Mouse (Mus musculus): ENCODE data around the gene Aldh16a1. TPM values are rescaled to one million over a fixed set of nuclear protein-coding genes. Genes with fewer than 3 reads are reported as not detected.
"Not testable (repeated sequence)": the region's sequence is repeated elsewhere in the genome, so short reads cannot be mapped to it uniquely, and the experiment has no call there.

The Aldh16a1 gene
- polyA plus RNA-seq, 1 experiment, result 36.9 TPM

DNA sequence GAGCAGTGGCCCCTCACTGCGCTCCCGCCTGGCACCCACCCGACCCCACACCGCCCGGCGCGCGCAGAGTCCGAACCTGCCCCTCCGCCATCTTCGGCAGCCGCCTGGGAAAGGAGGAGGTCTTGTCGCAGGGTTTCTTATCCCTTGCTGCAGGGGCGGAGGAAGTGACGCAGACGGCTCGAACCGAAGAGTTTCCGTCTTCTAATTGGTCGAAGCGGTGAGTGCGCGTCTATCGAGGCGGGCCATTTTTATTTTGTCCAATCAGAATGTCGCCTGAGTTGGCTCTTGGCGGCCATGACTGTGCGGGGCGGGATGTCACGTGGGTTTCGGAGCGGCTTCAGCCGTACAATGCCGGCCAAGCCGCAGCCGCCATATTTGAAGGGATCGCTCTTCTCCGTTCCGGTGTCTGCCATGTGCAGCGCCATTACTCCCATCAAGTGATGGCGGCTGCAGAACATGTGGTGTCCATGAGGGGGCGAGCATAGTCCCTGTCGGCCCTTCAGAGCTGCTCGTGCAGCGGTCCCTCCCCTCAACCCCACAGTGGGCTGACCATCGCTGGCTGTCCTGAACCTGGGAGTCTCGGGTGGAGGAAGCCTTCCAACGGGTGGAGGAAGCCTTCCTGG lies 25.6 kb downstream of the Aldh16a1 start, which contains the start of gene Rpl13a:
TSS of gene Rpl13a (minus strand) at position 138 of the 623 bp plus-strand sequence.
- Histone ChIP-seq H3K9me3 (replicated peaks; ENCODE audit: control insufficient read depth, insufficient read depth, low read length, poor library complexity, severe bottlenecking) (no peaks in the 10 kb centered on the region), H3K4me1 (ENCODE audit: control insufficient read depth, insufficient read depth, low read length) (no peaks in the 10 kb centered on the region), H3K9ac (ENCODE audit: low read depth, poor library complexity, severe bottlenecking) (peak within 1 kb of the TSS; percentile 99), H3K4me3 (ENCODE audit: low read depth, low read length) (peak within 1 kb of the TSS; percentile 96), H3K27ac (ENCODE audit: insufficient read depth, low read length) (peak within 1 kb of the TSS; percentile 96), H3K27me3 (ENCODE audit: control insufficient read depth, insufficient read depth, low read length, poor library complexity, severe bottlenecking) (no peaks in the 10 kb centered on the region), H3K36me3 (ENCODE audit: control insufficient read depth, insufficient read depth, low read length, poor library complexity, severe bottlenecking) (peaks cover 32% of the 10 kb centered on the region)
- TF ChIP-seq EP300 (IDR thresholded peaks at IDR 0.05; ENCODE audit: insufficient read depth, low read depth, low read length) (peak; percentile 77; the same call in 1 of the 2 replicates), CTCF (IDR thresholded peaks at IDR 0.05; ENCODE audit: low read depth, low read length) (peak; percentile 42), POLR2A (IDR thresholded peaks at IDR 0.05; ENCODE audit: insufficient read depth, low read length) (peak; percentile 64)

DNA sequence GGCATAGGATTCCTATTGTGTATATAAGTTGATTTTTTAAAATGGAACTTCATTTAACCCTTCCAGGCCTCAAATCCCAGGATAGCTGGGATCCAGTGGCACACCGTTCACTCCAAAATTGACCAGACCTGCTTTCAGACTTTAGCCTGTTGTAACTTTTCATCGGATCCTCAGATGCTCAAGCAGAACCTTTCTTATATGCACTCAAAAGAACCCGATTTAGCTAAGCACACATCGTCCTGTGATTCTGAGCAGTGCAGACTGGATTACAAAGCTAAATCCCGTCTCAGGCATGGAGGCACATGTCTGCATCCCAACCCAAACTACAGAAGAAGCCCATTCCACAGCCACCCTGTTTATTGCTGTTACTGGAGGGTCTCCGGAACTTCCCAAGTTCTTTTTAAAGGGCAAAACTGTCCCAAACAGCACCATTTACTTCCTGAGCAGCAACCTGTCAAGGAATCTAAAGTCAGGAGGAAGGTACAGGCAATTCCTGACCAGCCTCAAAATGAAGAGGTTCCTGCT lies 26.6 kb downstream of the Aldh16a1 start:
- TF ChIP-seq POLR2A (IDR thresholded peaks at IDR 0.05; ENCODE audit: insufficient read depth, low read length), result no peak
- TF ChIP-seq CTCF (IDR thresholded peaks at IDR 0.05; ENCODE audit: low read depth, low read length), result no peak
- TF ChIP-seq EP300 (IDR thresholded peaks at IDR 0.05; ENCODE audit: insufficient read depth, low read depth, low read length), result no peak
- H3K4me1 ChIP-seq (ENCODE audit: control insufficient read depth, insufficient read depth, low read length), result no peaks in the 10 kb centered on the region
- peaks cover 40% of the 10 kb centered on the region for H3K36me3 ChIP-seq (ENCODE audit: control insufficient read depth, insufficient read depth, low read length, poor library complexity, severe bottlenecking)
- H3K27me3 ChIP-seq (ENCODE audit: control insufficient read depth, insufficient read depth, low read length, poor library complexity, severe bottlenecking), result no peaks in the 10 kb centered on the region
- peak overlapping the region; percentile 99 for H3K9ac ChIP-seq (ENCODE audit: low read depth, poor library complexity, severe bottlenecking)
- peak overlapping the region; percentile 96 for H3K4me3 ChIP-seq (ENCODE audit: low read depth, low read length)
- H3K9me3 ChIP-seq (replicated peaks; ENCODE audit: control insufficient read depth, insufficient read depth, low read length, poor library complexity, severe bottlenecking), result no peaks in the 10 kb centered on the region
- H3K27ac ChIP-seq (ENCODE audit: insufficient read depth, low read length), result peak overlapping the region; percentile 96

DNA sequence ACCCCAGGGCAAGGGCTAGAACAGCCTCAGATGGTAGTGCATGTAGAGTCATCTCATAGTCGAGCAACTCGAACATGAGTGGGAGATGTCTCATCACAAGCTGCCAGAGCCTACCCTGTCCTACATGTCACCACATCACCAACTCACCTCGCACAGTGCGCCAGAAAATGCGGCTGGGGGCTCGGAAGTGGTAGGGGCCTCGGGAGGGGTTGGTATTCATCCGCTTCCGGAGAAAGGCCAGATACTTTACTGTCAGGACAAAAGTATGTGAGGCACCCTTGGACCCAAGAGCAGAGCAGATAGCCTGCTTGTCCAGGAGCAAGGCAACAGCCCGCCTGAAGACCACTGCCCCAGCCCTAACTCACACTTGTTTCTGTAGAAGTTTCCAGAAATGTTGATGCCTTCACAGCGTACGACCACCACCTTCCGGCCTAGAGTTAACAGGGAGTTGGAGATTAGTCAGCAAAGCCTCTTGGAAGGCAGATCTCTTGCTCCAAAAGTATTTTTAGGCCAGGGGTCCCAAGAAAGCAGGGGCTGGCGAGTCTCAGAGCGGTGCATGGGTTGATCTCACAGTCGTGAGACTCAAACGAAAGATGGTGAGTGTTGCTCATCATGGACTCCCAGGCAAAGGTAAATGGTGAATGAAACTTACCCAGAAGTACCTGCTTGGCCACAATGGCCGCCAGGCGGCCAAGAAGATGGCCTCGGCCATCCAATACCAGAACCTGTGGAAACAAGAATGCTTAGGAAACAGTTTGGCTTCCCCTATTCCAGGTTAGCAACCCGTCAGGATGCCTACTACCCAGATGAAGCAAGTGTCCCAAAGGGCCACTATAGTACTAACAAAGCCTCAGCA lies 27.3 kb downstream of the Aldh16a1 start:
- peaks cover 47% of the 10 kb centered on the region for H3K36me3 ChIP-seq (ENCODE audit: control insufficient read depth, insufficient read depth, low read length, poor library complexity, severe bottlenecking)
- no peaks in the 10 kb centered on the region for H3K4me1 ChIP-seq (ENCODE audit: control insufficient read depth, insufficient read depth, low read length)
- TF ChIP-seq POLR2A (IDR thresholded peaks at IDR 0.05; ENCODE audit: insufficient read depth, low read length) (no peak), EP300 (IDR thresholded peaks at IDR 0.05; ENCODE audit: insufficient read depth, low read depth, low read length) (no peak), CTCF (IDR thresholded peaks at IDR 0.05; ENCODE audit: low read depth, low read length) (no peak)
- H3K9ac ChIP-seq (ENCODE audit: low read depth, poor library complexity, severe bottlenecking), result peak overlapping the region; percentile 99
- peak overlapping the region; percentile 96 for H3K4me3 ChIP-seq (ENCODE audit: low read depth, low read length)
- H3K9me3 ChIP-seq (replicated peaks; ENCODE audit: control insufficient read depth, insufficient read depth, low read length, poor library complexity, severe bottlenecking), result no peaks in the 10 kb centered on the region
- H3K27ac ChIP-seq (ENCODE audit: insufficient read depth, low read length), result peak overlapping the region; percentile 96
- H3K27me3 ChIP-seq (ENCODE audit: control insufficient read depth, insufficient read depth, low read length, poor library complexity, severe bottlenecking), result no peaks in the 10 kb centered on the region

DNA sequence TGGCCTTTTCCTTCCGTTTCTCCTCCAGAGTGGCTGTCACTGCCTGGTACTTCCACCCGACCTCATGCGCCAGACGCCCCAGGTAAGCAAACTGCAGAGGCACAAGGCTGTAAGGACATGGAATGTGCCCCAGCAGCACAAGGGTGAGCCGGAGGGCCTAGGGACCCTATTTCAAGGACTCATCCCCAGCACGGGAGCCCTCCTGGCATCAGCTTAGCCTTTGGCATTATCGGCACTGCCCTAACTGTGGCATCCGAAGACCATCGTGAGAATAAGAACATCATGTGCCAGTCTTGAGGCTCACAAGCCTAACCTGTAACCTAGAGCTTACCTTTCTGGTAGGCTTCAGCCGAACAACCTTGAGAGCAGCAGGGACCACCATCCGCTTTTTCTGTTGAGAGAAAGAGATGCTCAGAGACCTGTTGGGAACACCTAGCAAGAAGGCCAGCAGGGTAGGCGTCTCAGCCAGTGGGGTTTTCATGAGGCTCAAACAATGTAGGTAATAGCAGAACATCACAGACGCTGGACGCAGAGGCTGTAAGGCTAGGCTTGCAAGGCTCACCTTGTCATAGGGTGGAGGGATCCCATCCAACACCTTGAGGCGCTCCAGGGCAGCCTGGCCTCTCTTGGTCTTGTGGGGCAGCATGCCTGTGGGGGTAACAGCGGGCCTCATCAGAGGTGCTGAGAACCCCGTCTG lies 28.1 kb downstream of the Aldh16a1 start:
- peaks cover 2% of the 10 kb centered on the region for H3K4me1 ChIP-seq (ENCODE audit: control insufficient read depth, insufficient read depth, low read length)

DNA sequence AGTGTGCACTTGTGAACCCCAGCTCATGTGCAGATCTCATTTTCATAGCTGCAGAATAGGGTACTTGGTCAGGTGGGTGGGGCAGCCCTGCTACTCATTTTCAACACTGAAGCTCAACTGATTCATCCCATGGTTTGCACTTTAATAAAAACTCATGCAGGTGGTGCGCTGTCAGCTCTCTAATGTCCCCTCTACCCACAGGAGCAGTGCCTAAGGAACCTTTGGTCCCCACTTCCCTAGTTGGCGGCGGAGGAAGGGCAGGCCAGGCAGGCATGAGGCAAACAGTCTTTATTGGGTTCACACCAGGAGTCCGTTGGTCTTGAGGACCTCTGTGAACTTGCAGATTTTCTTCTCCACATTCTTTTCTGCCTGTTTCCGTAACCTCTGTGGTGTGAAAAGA lies 28.7 kb downstream of the Aldh16a1 start:
- peak overlapping the region; percentile 96 for H3K4me3 ChIP-seq (ENCODE audit: low read depth, low read length)

More for the DNA sequence above, 28.1 kb downstream of the Aldh16a1 start:
- H3K9ac ChIP-seq (ENCODE audit: low read depth, poor library complexity, severe bottlenecking), result peak overlapping the region; percentile 99
- H3K4me3 ChIP-seq (ENCODE audit: low read depth, low read length), result peak overlapping the region; percentile 96
- TF ChIP-seq POLR2A (IDR thresholded peaks at IDR 0.05; ENCODE audit: insufficient read depth, low read length) (no peak), EP300 (IDR thresholded peaks at IDR 0.05; ENCODE audit: insufficient read depth, low read depth, low read length) (no peak), CTCF (IDR thresholded peaks at IDR 0.05; ENCODE audit: low read depth, low read length) (no peak)
- no peaks in the 10 kb centered on the region for H3K9me3 ChIP-seq (replicated peaks; ENCODE audit: control insufficient read depth, insufficient read depth, low read length, poor library complexity, severe bottlenecking)
- H3K27ac ChIP-seq (ENCODE audit: insufficient read depth, low read length), result peak overlapping the region; percentile 96
- H3K36me3 ChIP-seq (ENCODE audit: control insufficient read depth, insufficient read depth, low read length, poor library complexity, severe bottlenecking), result peaks cover 55% of the 10 kb centered on the region
- H3K27me3 ChIP-seq (ENCODE audit: control insufficient read depth, insufficient read depth, low read length, poor library complexity, severe bottlenecking), result no peaks in the 10 kb centered on the region

More for the DNA sequence above, 28.7 kb downstream of the Aldh16a1 start:
- peak overlapping the region; percentile 99 for H3K9ac ChIP-seq (ENCODE audit: low read depth, poor library complexity, severe bottlenecking)
- H3K27ac ChIP-seq (ENCODE audit: insufficient read depth, low read length), result peak overlapping the region; percentile 96
- H3K36me3 ChIP-seq (ENCODE audit: control insufficient read depth, insufficient read depth, low read length, poor library complexity, severe bottlenecking), result peaks cover 61% of the 10 kb centered on the region
- H3K4me1 ChIP-seq (ENCODE audit: control insufficient read depth, insufficient read depth, low read length); H3K9me3 ChIP-seq (replicated peaks; ENCODE audit: control insufficient read depth, insufficient read depth, low read length, poor library complexity, severe bottlenecking); H3K27me3 ChIP-seq (ENCODE audit: control insufficient read depth, insufficient read depth, low read length, poor library complexity, severe bottlenecking): not testable (repeated sequence)
